Mouse (Mus musculus): ENCODE measurements around the gene Kat14.
"Not testable (repeated sequence)": the region's sequence is repeated elsewhere in the genome, so short reads cannot be mapped to it uniquely, and the experiment has no call there.

The Kat14 gene

GRCm38 (mm10) chr2:144368400-144369019, at the start of gene Kat14, which contains the start of gene Pet117:
Gene Kat14, plus strand, starts transcription at chr2:144368983.
Gene Pet117, plus strand, starts transcription at chr2:144368996.
- DNase-seq (ENCODE audit: extremely low read depth, low read depth) = peak; percentile 92

- DNase-seq (ENCODE audit: extremely low read depth, low read depth) = no peak
Measured at GRCm38 (mm10) chr2:144324218-144324617, 44.6 kb upstream of the Kat14 start.

GRCm38 (mm10) chr2:144329451-144329850, 39.3 kb upstream of the Kat14 start:
- no peak for DNase-seq (ENCODE audit: extremely low read depth, low read depth)

- no peak for DNase-seq (ENCODE audit: extremely low read depth, low read depth)
Measured at GRCm38 (mm10) chr2:144329937-144330336, 38.8 kb upstream of the Kat14 start.

- DNase-seq (ENCODE audit: extremely low read depth, low read depth) = no peak
Measured at GRCm38 (mm10) chr2:144330352-144330959, 38.3 kb upstream of the Kat14 start.

- no peak for DNase-seq (ENCODE audit: extremely low read depth, low read depth)
Measured at GRCm38 (mm10) chr2:144330960-144331371, 37.8 kb upstream of the Kat14 start.

- DNase-seq (ENCODE audit: extremely low read depth, low read depth) = no peak
Measured at GRCm38 (mm10) chr2:144331401-144332302, 37.1 kb upstream of the Kat14 start, which contains the start of gene Ovol2. Gene Ovol2, minus strand, starts transcription at chr2:144332146.

GRCm38 (mm10) chr2:144332486-144332885, 36.3 kb upstream of the Kat14 start:
- DNase-seq (ENCODE audit: extremely low read depth, low read depth) = no peak

- no peak for DNase-seq (ENCODE audit: extremely low read depth, low read depth)
Measured at GRCm38 (mm10) chr2:144333138-144333842, 35.5 kb upstream of the Kat14 start.

GRCm38 (mm10) chr2:144337230-144337629, 31.6 kb upstream of the Kat14 start:
- no peak for DNase-seq (ENCODE audit: extremely low read depth, low read depth)

GRCm38 (mm10) chr2:144337701-144338100, 31.1 kb upstream of the Kat14 start:
- DNase-seq (ENCODE audit: extremely low read depth, low read depth) = no peak

GRCm38 (mm10) chr2:144338149-144338548, 30.6 kb upstream of the Kat14 start:
- DNase-seq (ENCODE audit: extremely low read depth, low read depth) = not testable (repeated sequence)

- no peak for DNase-seq (ENCODE audit: extremely low read depth, low read depth)
Measured at GRCm38 (mm10) chr2:144343158-144343557, 25.6 kb upstream of the Kat14 start.

GRCm38 (mm10) chr2:144348525-144348924, 20.3 kb upstream of the Kat14 start:
- DNase-seq (ENCODE audit: extremely low read depth, low read depth) = peak; percentile 30

- no peak for DNase-seq (ENCODE audit: extremely low read depth, low read depth)
Measured at GRCm38 (mm10) chr2:144352843-144353242, 15.9 kb upstream of the Kat14 start.

GRCm38 (mm10) chr2:144369020-144369421, 238 bp downstream of the Kat14 start:
- peak; percentile 33 for DNase-seq (ENCODE audit: extremely low read depth, low read depth)

GRCm38 (mm10) chr2:144369511-144369910, 728 bp downstream of the Kat14 start:
- DNase-seq (ENCODE audit: extremely low read depth, low read depth) = peak; percentile 32

GRCm38 (mm10) chr2:144371566-144371965, 2.8 kb downstream of the Kat14 start:
- no peak for DNase-seq (ENCODE audit: extremely low read depth, low read depth)

GRCm38 (mm10) chr2:144373063-144373462, 4.3 kb downstream of the Kat14 start:
- no peak for DNase-seq (ENCODE audit: extremely low read depth, low read depth)

GRCm38 (mm10) chr2:144375063-144375703, 6.4 kb downstream of the Kat14 start:
- no peak for DNase-seq (ENCODE audit: extremely low read depth, low read depth)

- no peak for DNase-seq (ENCODE audit: extremely low read depth, low read depth)
Measured at GRCm38 (mm10) chr2:144381293-144381692, 12.5 kb downstream of the Kat14 start.

All from MEL-GATA-1-ER (cell line).